Mouse (Mus musculus): ENCODE measurements at regions not wholly inside any gene's neighbourhood (a gene's known extent, or its start where the extent isn't known, plus 50 kb on each side); places are given as distances from the start of the nearest gene placed in this dataset.

DNA sequence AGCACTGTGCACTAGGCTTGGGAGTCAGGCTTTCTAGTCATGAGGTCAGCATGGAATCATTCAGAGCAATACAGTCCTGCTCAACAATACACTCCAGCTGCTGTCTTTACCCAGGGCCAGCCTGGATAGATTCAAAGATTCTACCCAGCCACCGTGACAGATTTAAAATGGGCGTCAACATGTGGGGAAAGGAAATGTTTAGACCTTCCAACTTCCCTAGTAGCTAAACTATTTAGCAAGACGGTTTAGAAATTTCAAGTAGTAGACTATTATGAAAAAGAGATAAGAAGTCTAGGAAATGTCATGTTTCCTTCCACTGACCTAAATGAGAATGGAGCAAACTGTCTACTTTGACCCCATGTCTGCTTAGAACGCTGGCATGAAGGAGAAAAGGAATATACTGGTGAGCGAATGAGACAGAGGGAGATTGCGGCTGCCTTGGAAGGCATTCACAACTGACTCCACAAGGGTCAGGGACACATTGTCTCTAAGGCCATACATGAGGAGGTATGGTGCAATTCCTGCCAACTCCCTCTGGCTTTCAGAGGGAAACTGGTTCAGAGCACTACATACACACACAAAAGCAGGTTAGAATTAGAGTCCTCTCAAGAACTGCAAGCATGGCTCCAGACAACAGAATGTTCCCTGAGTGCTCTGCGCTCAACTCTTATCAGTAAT, 364.6 kb upstream of the Acvr2a start:
- peak; percentile 80 for ATAC-seq (replicated peaks; ENCODE audit: poor library complexity, severe bottlenecking)

DNA sequence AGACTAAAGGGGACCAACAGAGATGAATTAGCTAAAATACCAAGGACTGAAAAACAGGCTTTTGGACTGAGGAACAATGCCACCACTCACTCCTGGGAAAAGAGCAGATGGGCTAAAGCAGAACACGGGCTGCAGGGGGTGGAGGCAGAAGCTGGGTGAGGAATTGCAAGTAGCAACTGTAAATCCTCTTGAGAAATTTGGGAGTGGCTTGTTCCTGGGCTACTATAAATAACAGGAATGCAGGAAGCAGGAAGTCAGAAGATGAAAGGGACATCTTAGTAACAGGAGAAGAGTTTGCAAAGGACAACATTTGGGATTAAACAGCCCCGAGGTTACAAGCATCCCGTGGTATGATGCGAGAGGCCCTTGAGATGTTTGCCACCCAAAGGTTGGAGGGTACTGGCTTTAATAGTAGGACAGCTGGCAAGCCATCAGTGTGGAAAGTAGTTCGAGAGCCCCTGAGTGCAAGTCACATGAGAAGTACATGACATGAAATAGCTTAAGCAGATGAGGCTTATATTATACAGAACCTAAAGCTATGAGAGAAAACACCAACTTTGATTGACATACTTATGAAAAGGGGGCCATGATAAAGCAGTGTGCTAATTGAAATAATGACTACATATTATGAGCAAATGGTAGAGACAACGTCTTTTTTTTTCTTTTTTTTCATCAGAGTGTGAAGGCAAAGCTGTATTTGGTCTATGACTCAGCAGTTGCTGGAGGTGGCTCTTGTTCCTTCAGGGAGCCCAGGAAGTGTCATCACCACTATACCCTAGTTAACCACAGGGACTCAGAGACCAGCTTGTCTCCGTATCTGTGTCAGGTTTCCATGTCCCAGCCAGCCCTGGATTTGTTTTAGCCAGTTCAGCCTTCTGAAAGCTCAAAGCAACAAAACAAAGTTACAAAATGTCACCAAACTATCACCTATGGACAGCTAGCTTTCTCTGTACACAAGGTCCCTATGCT, 357.6 kb upstream of the Acvr2a start:
- peak; percentile 96 for ATAC-seq (replicated peaks; ENCODE audit: poor library complexity, severe bottlenecking)

DNA sequence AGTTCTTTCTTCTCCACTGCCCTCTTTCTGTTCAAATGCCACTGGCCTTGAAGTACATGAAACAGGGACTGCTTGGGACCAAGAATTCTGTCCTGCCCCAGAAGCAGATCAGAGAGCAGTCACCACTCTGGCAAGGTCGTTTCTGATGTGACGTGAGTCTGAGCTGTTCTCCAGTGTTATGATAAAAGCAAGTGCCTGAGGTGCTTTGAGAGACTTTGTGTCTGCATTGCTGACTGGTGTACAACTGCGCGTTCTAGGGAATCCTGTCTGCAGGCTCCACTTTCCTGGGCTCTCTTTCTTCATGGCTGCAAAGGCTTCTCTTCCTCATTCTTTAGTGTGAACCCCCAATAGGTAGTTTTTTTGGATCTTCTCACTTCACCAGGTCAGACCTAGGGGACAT, 356.8 kb upstream of the Acvr2a start:
- 0 out of 2 replicates have a peak, but pooled peaks have one; percentile 1 for ATAC-seq (replicated peaks; ENCODE audit: poor library complexity, severe bottlenecking)

DNA sequence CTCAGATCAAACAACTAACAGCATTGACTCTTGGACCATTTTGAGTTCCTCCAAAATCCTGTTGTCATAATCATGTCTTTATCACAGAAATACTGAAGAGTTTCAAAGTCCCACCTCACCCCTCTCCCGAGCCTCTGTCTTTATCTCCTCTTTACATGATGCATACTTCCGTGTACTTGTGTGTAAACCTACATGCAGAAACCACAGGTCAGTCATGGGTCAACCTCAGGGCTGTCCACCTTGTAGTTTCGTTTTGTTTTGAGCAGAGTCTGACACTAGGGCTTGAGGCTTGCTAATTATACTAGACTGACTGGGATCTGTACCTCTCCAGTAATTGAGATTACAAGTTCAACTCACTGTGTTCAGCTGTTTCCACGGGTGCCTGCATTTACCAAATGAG, 348.4 kb upstream of the Acvr2a start:
- no peak for ATAC-seq (replicated peaks; ENCODE audit: poor library complexity, severe bottlenecking)

DNA sequence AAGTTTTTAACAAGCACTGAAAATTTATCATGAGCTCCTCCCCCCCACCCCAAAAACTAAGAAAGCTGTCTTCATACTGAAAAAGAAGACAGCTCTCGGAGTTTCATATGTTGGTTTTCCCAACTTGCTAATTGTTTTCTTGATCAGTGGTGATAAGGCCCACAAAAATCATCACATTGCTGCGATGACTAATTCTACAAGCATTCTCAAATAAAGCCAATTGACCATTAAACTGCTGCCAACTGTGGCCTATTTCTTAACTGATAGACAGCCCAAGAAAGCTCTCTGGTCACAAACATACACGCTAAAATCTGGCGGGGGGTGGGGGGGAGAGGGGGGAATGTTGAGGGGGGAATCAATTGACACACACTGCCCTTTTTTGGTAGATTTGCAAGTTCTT, 345.0 kb upstream of the Acvr2a start:
- no peak for ATAC-seq (replicated peaks; ENCODE audit: poor library complexity, severe bottlenecking)

DNA sequence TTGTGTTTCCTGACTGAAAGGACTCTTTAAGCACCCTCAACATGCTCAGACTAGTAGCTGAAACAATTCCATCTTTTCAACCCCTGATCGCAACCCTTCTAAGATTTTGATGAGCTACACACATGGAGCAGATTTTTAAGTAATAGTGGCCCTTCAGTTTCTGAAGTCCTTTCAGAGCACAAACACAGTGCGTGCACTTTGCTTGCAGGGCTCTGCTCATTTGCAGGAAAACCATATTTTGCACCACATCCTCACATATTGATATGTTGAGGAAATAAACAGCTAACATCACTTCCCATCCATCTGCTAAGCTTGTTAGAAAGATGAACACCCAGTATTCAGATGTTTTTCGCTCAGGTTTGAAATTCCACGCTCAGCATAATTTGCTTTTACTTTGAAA, 344.6 kb upstream of the Acvr2a start:
- no peak for ATAC-seq (replicated peaks; ENCODE audit: poor library complexity, severe bottlenecking)

DNA sequence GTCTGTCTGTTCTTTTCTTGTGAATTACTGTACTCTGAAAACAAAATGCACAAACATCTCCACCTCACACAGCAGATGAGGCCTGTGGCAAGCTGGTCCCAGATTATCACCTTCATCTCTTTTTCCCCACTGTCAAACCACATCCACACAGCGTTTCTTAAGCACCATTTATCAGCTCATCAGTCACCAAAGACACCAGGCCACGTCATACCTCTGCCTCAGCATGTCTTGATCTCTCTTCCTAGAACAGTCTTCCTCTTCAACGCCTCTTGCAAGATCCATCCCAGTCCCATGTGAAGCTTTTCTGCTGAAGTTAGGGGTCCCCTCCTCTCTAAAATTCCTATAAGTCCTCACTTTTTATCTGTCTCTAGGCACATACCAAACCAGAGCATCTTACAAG, 340.8 kb upstream of the Acvr2a start:
- ATAC-seq (replicated peaks; ENCODE audit: poor library complexity, severe bottlenecking): no peak; the same call in 1 of the 2 replicates

DNA sequence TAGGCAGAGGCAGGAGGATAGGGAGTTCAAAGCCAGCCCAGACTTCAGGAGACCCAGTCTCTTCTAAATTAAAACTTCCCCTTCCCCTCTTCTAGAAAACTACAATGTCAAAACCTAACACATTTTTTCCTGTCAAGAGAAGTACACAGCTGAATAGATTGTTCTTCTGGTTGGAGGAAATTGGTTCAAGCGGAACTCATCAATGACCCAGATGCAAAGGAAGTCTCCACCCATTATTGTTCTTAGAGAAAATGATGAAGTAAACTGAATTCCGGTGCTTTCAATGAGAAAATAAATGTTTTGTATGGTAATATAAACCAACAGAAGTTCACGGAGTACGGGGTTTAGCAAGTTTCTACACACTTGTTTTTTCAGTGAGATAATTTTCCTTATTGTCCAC, 339.3 kb upstream of the Acvr2a start:
- ATAC-seq (replicated peaks; ENCODE audit: poor library complexity, severe bottlenecking): no peak

DNA sequence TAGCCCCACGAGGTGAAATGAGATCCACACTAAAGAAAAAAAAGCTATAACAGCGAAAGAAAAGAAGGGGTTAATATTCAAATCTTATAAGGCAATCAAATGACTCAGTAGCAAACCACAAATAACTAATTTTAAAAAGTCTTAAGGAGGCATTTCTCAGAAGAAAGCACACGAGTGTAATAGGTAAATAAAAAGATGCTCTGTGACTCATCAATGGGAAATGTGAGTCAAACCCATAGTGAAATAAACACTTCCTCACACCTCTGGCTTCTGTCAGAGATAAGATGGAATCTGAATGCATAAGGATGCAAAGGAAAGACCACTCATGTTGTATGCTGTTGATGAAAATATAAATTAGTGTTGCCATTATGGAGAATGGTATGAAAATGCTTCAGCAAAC, 337.1 kb upstream of the Acvr2a start:
- no peak for ATAC-seq (replicated peaks; ENCODE audit: poor library complexity, severe bottlenecking)

DNA sequence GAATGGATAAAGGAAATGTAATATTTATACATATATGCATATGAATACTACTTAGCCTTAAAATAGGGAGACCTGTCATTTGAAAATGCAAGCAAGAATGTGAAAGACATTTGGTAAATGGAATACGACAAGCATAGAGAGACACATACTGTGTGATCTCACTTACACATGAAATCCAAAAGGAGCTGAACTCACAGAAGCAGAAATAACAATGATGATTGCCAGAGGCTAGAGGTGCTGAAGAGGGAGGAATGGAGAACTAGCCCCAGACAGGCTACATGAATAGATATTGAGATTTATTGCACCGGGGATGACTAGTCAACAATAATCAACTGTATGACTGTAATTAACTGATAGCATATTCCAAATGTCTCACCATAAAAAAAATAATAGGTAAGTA, 336.6 kb upstream of the Acvr2a start:
- no peak for ATAC-seq (replicated peaks; ENCODE audit: poor library complexity, severe bottlenecking)

DNA sequence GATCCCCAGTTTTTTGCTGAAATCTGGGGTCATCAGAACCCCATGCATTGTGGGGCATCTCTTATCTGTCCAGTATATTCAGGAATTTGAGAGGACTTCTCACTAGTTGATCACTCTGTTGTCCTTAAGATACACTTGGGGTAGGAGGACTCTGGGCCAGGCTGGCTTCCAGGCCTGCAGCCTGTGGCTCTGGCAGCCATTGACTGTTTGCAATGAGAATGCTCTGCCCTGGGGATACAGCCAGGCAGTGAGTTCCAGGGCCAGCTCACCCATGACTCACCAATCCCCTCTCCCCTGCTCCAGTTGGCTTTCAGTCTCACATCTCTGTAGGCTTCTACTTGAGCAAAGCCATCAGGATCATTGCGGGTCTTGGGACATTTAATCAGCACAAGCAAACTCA, 334.3 kb upstream of the Acvr2a start:
- no peak for ATAC-seq (replicated peaks; ENCODE audit: poor library complexity, severe bottlenecking)

DNA sequence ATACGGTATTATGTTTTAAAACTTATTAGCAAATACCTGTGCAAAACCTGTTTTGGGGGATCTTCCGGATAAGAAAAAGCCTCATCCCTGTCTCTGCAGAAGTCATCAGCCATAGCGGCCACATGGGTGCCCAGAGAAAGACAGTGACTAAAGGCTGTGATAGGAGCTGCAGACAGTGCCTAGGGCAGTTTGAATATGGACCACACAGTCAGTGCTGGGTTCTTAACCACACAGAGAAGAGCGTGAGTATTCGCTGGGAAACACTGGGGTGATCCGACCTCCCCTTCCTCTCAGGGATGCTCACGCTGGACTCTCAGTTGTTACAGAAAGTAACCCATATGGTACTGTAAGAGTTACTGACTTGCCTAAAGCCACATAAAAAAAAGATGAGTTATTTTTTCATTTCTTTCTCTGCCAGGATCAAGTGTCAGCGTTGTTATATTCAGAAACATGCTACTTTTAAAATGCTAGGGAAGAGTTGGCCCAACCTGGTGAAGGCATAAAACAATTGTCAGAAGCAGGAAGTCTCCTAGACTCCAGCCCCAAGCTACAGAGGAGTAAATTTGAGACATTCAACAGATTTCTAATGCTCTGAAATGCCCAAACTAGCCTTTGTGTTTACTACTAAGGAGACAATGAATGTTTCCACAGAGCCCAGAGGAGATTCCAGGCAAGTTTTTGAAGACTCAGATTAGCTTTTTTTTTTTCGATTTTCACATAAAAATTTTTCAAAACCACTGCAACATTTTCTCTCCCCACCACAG, 333.3 kb upstream of the Acvr2a start:
- ATAC-seq (replicated peaks; ENCODE audit: poor library complexity, severe bottlenecking): no peak

DNA sequence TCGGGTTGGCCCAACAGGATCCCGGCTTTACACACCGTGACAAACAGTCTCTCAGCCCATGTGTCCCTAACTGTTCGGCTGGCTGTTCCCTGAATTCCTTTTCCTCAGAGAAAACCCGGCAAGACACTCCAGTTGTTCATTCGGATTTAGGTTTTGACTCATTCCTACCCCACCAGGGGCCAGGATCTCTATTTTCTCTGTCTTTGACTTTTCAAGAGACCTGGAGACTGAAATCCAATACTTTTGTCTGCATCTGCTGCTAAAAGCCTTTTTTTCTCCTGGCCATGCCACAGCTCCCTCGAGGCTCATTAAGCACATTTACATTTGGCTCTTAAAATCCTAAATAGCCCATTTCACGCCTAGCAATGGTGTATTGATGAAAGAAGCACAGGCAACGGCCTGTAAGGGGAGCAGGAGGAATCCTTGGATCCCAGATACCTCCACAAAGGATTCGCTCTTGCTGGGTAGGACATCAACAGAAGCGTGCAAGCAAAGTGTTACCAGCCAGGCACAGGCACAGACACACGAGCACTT, 332.6 kb upstream of the Acvr2a start:
- no peak for ATAC-seq (replicated peaks; ENCODE audit: poor library complexity, severe bottlenecking)

DNA sequence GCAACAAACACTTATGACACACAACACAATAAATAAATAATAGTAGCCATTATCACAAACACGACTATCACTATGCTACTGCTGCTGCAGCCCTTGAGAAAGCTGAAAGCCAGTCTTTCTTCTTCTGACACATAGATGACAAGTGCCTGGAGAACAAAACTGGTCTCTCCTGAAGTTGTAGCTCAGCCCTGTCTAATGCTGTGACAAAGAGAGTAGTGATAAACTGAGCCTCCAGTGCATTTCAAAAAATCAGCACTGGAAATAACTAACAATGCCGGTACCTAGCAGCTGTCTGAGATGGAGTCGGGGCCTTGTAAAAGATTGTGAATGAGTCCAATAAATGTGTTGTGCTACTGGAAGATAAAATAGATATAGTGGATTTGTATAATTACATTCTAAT, 320.3 kb upstream of the Acvr2a start:
- no peak for ATAC-seq (replicated peaks; ENCODE audit: poor library complexity, severe bottlenecking)

DNA sequence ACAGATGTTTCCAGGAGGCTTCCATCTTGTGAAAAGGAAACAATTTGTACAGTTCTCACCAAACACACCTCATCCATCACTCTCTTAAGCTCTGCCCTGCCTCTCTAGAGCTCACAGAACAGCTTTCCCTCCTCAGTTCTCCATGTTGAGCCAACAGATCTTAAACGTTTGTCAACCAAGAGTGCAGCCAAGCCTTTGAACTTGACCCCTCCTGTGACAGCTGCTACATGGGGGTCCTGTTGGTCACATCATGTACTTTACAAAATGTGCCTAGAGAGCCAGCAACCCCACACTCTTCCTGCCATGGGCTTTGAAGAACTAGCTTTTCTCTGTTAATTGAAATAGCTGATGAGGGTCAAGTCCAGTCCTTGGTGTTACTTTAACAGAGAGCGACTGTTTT, 319.8 kb upstream of the Acvr2a start:
- no peak for ATAC-seq (replicated peaks; ENCODE audit: poor library complexity, severe bottlenecking)

DNA sequence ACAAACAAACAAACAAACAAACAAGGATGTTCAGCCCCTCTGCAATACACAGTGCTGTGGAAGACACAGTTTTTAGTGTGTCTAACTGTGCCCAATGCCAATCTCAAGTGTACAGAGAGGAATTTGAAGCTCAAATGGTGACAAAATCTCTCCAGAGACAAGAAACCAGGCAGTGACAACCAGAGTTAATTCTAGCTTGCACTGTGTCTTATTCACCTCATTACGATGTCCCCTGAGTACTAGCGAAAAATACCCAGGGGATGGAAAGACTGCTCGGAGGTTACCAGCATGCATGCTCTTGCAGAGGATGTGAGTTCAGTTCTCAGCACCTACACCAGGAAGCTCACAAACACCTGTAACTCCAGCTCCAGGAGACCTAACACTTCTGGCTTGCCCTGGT, 319.3 kb upstream of the Acvr2a start:
- no peak for ATAC-seq (replicated peaks; ENCODE audit: poor library complexity, severe bottlenecking)

DNA sequence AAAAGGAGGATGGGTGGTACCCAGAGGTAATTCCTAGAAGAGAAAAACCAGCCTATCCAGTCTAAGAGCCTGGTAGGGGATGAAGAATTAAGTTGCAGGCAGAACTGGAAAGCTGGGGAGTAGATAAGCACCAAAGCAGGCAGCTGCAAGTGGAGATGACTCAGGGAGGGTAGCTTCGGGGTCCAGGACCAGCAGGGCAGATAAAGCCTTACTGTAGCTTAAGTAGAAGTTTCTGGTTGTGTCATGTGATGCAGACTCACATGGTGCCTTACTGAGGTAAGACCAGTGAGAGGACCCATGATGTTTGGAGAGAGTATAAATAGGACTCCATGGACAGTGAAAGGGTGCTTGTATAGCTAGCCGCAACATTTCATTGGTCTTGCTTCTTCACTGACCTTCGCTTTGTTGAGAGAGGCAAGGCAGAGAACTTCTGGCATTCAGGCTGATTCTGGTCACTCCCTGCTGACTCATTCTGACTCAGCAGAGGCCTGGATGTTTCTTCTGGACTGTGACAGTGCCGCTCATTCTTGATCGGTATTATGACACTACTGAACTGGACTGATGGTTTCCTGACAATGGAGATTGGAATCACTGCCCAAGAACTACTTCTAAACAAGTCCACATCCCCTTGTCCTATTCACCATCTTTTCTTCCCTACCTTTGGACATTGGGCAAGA, 315.7 kb upstream of the Acvr2a start:
- no peak for ATAC-seq (replicated peaks; ENCODE audit: poor library complexity, severe bottlenecking)

DNA sequence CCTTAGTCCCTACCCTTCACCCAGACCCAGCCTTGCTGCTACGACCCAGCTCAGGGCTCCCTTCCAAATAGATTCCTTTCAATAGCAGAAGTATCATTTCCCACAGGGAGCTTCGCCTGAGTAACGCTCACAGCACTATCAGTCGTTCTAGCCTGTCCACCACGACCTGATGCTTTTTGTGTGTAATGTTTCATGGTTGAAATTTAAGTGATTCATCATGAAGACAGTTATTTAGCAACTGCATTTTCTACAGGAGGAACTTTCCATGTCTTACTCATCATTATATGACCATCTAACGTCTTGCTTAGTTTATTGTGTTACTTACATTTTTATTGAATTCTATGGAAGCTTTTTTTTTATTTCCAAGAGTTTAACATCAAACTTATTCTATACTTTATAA, 314.5 kb upstream of the Acvr2a start:
- ATAC-seq (replicated peaks; ENCODE audit: poor library complexity, severe bottlenecking): no peak

DNA sequence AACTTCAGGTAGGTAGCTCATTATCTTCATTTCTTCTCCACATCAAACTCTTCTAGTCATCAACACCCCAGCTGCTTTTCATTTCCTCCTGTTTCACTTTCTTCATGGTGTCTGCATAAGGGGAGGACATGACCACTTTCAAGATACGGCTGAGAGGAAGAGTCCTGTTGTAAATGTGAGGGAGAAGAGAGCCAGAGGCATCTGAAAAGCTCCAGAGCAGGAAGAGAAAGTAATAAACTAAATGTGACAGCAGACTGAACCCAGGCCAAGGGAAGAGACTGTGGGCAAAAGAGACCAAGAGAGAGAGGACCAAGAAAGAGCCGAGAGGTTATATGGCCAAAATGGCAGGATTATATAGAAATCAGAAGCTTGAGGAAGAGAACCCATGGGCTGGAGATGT, 312.5 kb upstream of the Acvr2a start:
- no peak for ATAC-seq (replicated peaks; ENCODE audit: poor library complexity, severe bottlenecking)

DNA sequence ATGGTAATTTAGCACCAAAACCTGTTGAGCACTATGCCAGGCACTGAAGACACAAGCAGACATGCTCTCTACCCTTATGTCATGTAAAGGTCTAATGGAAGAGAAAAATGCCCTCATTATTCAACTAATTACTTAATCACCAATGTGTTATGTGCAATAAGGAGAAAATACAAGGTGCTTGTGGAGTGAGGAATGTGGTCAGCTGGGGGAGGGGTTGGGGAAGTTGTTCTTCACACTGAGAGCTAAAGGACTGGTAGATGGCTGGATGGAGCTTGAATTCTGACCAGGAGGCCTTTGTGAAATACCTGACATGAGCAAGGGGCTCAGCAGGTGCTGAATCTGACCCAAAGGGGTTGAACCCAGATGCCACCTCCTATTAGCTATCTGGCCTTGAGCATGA, 300.1 kb upstream of the Acvr2a start:
- peak; percentile 63 for ATAC-seq (replicated peaks; ENCODE audit: poor library complexity, severe bottlenecking)

Measured in granulocyte monocyte progenitor cell, adult 5-6 weeks (primary cell).